Mouse (Mus musculus) monocyte, adult 2 months (primary cell): ENCODE results near the gene Kctd17.

Source experiments
- DNase-seq, 2 experiments: peaks; one replicate each; pipeline ENCODE4 v3.0.0; 2022; ENCODE audit warnings: low spot score in 2 of 2, low read depth in 1 of 2

The Kctd17 gene

GRCm38 (mm10) chr15:78428391-78429138 lies at the start of gene Kctd17:
Gene Kctd17, plus strand, starts transcription at chr15:78428564.
- DNase-seq, result no peak

GRCm38 (mm10) chr15:78380208-78380607 lies 48.2 kb upstream of the Kctd17 start:
- DNase-seq, result no peak

GRCm38 (mm10) chr15:78380741-78381140 lies 47.6 kb upstream of the Kctd17 start:
- DNase-seq, result no peak

- DNase-seq, result no peak
Observed at GRCm38 (mm10) chr15:78382115-78382514, 46.2 kb upstream of the Kctd17 start.

GRCm38 (mm10) chr15:78383450-78384219 lies 44.7 kb upstream of the Kctd17 start:
- no peak for DNase-seq

- DNase-seq, result no peak
Observed at GRCm38 (mm10) chr15:78384220-78385116, 43.9 kb upstream of the Kctd17 start.

- DNase-seq, result no peak
Observed at GRCm38 (mm10) chr15:78385564-78385963, 42.8 kb upstream of the Kctd17 start.

- no peak for DNase-seq
Observed at GRCm38 (mm10) chr15:78390855-78391254, 37.5 kb upstream of the Kctd17 start.

- no peak for DNase-seq
Observed at GRCm38 (mm10) chr15:78395478-78395962, 32.8 kb upstream of the Kctd17 start, which contains the start of gene Tex33. Gene Tex33, minus strand, starts transcription at chr15:78395912.

GRCm38 (mm10) chr15:78401345-78401744 lies 27.0 kb upstream of the Kctd17 start:
- no peak for DNase-seq

GRCm38 (mm10) chr15:78401921-78402320 lies 26.4 kb upstream of the Kctd17 start:
- DNase-seq, result no peak

- no peak for DNase-seq
Observed at GRCm38 (mm10) chr15:78402423-78402822, 25.9 kb upstream of the Kctd17 start.

- no peak for DNase-seq
Observed at GRCm38 (mm10) chr15:78403301-78403741, 25.0 kb upstream of the Kctd17 start.

- DNase-seq, result no peak
Observed at GRCm38 (mm10) chr15:78403896-78404295, 24.5 kb upstream of the Kctd17 start.

GRCm38 (mm10) chr15:78405098-78405497 lies 23.3 kb upstream of the Kctd17 start:
- DNase-seq, result no peak

- DNase-seq, result peak in 1 of 2 experiments; percentile 40
Observed at GRCm38 (mm10) chr15:78405517-78406211, 22.7 kb upstream of the Kctd17 start, which contains the start of gene Tst. Gene Tst, minus strand, starts transcription at chr15:78405907.

GRCm38 (mm10) chr15:78406293-78406934 lies 21.9 kb upstream of the Kctd17 start, which contains the start of gene Mpst:
Gene Mpst, plus strand, starts transcription at chr15:78406416.
- peak; percentile 58 to 83 for DNase-seq

- no peak for DNase-seq
Observed at GRCm38 (mm10) chr15:78409570-78410052, 18.8 kb upstream of the Kctd17 start.

- no peak for DNase-seq
Observed at GRCm38 (mm10) chr15:78413083-78413718, 15.2 kb upstream of the Kctd17 start.
